Mouse (Mus musculus) midbrain, embryonic 15.5 days (tissue): ENCODE measurements around the gene Fem1b. TPM values are rescaled to one million over a fixed set of nuclear protein-coding genes. Genes with fewer than 3 reads are reported as not detected.

Source experiments
- ATAC-seq: fragments of 200-750 bp; cut with Nextera tagmentation; replicated peaks from 2 replicates; pipeline ENCODE4 v1.8.0; 2017; ENCODE audit warnings: moderate TSS enrichment
- H3K27ac ChIP-seq: fragments of 300-500 bp; sonication (generic); 2 replicates; pipeline ENCODE4 v1.5.1; 2015; ENCODE audit warnings: mild to moderate bottlenecking, inconsistent platforms
- H3K27me3 ChIP-seq: fragments of 300-500 bp; sonication (generic); replicated peaks from 2 replicates; pipeline ENCODE4 v1.6.1; 2015; ENCODE audit warnings: inconsistent platforms
- H3K36me3 ChIP-seq: fragments of 300-500 bp; sonication (generic); replicated peaks from 2 replicates; pipeline ENCODE4 v1.6.1; 2015; ENCODE audit warnings: inconsistent platforms
- H3K4me1 ChIP-seq: fragments of 300-500 bp; sonication (generic); 2 replicates; pipeline ENCODE4 v1.6.1; 2015; ENCODE audit warnings: inconsistent platforms
- H3K4me2 ChIP-seq: fragments of 300-500 bp; sonication (generic); 2 replicates; pipeline ENCODE4 v1.6.1; 2015; ENCODE audit warnings: inconsistent platforms, mild to moderate bottlenecking, moderate library complexity
- H3K4me3 ChIP-seq: fragments of 300-500 bp; sonication (generic); 2 replicates; pipeline ENCODE4 v1.5.1; 2015; ENCODE audit warnings: mild to moderate bottlenecking, inconsistent platforms
- H3K9ac ChIP-seq: fragments of 300-500 bp; sonication (generic); 2 replicates; pipeline ENCODE4 v1.6.1; 2015; ENCODE audit warnings: mild to moderate bottlenecking, inconsistent platforms
- H3K9me3 ChIP-seq: fragments of 300-500 bp; sonication (generic); 2 replicates; pipeline ENCODE4 v1.6.1; 2016; ENCODE audit warnings: inconsistent platforms
- WGBS: fragments of 180-500 bp; shearing (Covaris S2); methylation state at CpG from one replicate; pipeline ENCODE4 v1.1.7; 2015; ENCODE audit warnings: mixed read lengths; 5-methylcytosine and 5-hydroxymethylcytosine counted together
- polyA plus RNA-seq: library from polyadenylated mRNA; unstranded; fragments of >200 nt; fragmentation: Nextera tagmentation; extraction: Ambion mirVana; gene quantifications from 2 replicates; pipeline ENCODE4 v1.2.1, GENCODE M21; 2015

Gene Fem1b
- polyA plus RNA-seq, 1 experiment from 2014 or later, result 67.0 TPM

DNA sequence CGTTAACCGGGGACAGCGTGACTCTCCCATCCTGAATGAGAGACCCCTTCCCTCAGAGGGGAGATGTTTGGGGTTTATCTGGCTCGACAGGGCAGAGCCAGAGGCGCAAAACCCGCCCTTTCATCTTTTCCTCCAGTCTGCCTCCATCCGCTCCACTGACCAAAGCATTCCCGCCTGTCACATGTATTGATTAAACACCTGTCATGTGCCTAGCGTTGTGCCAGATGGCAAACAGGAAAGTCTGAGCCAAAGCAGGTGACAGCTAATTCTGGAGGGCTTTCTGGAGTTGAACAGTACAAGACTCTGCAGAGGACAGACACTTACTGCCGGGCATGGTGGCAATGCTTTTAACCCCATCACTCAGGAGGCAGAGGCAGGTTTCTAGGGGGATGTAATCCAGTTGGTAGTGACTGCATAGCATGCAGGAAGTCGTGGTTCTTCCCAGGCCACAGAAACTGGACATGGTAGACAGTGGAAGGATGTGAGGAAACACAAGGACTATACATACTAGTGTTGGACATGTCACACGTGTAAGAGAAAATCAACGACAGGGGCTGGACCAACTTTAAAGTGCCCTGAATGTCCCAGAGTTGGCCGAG, 27.5 kb upstream of the Fem1b start:
- no peaks in the 10 kb centered on the region for H3K9me3 ChIP-seq
- peak overlapping the region; percentile 83 for H3K9ac ChIP-seq
- peak; percentile 32; the same call in 1 of the 2 replicates for ATAC-seq
- no peaks in the 10 kb centered on the region for H3K36me3 ChIP-seq
- 14% methylated on average over 14 of the region's 14 CpGs for WGBS
- H3K4me2 ChIP-seq, result peak overlapping the region; percentile 78
- peak overlapping the region; percentile 76 for H3K27ac ChIP-seq
- peaks cover 15% of the 10 kb centered on the region for H3K4me1 ChIP-seq
- H3K4me3 ChIP-seq, result peak overlapping the region; percentile 72
- no peaks in the 10 kb centered on the region for H3K27me3 ChIP-seq

DNA sequence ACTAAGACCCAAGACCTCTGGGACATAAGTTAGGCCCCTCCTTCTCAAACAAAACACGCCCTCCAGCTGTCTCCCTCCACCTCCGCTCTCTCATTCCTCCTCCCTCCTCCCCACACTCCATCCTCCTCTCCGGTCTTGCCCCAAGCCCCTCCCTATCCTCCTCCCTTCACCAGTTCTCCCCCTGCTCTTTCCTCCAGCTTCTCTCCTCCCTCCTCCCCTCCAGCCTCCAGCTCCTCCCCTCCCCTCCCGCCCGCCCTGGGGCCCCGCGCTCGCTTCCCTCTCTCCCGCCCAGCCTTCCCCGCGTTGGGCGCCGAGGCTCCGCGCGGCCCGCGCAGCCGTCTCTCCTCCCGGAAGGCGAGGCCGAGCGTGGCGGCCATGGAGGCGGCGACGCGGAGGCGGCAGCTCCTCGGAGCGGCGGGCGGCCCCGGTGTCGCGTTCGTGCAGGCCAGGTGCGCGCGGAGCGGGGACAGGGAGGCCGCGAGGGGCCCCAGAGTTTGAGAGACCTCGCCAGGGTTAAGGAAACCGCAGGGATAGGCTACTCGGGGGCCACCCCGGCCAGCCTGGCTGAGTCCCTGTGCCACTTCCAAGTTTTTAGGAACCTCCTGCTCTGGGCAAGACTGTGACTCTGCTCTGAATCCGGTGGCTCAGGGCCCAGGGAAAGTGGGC, 26.9 kb upstream of the Fem1b start, which contains the start of gene Cln6:
Cln6 (plus strand) TSS at position 280 of the 666 bp plus-strand sequence.
- peak within 1 kb of the TSS; percentile 76 for H3K27ac ChIP-seq
- H3K27me3 ChIP-seq, result no peaks in the 10 kb centered on the region
- H3K4me2 ChIP-seq, result peak within 1 kb of the TSS; percentile 78
- ATAC-seq, result peak; percentile 82
- peak within 1 kb of the TSS; percentile 83 for H3K9ac ChIP-seq
- WGBS, result under 1% methylated on average over 42 of the region's 48 CpGs
- H3K9me3 ChIP-seq, result no peaks in the 10 kb centered on the region
- no peaks in the 10 kb centered on the region for H3K36me3 ChIP-seq
- H3K4me1 ChIP-seq, result peaks cover 15% of the 10 kb centered on the region
- peak within 1 kb of the TSS; percentile 72 for H3K4me3 ChIP-seq

DNA sequence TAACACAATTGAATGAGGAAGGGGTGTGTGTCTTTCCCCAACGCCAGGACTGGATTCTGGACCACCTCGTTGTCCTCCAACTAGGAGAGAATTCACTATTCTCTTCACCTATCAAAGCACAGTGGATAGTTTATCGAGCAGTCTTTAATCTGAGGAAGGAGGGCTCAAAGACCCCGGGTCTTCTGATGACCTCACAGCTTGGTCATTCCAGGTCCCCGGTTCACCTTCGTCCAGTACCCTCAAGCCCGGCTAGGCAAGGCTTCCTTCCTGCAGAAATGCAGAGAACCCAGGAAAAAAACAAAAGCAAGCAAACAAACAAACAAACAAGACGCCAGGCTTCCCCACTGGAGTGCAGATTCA, 26.4 kb upstream of the Fem1b start:
- peak; percentile 31 for ATAC-seq

GRCm38 (mm10) chr9:62837611-62838010, 25.9 kb upstream of the Fem1b start:
- no peaks in the 10 kb centered on the region for H3K27me3 ChIP-seq
- H3K27ac ChIP-seq, result 0 out of 2 replicates have a peak overlapping the region, but pooled peaks have one; percentile 76
- ATAC-seq, result no peak

More for the DNA sequence above, 26.4 kb upstream of the Fem1b start:
- Histone ChIP-seq H3K27me3 (no peaks in the 10 kb centered on the region), H3K9ac (peak overlapping the region; percentile 83; the same call in 1 of the 2 replicates), H3K27ac (0 out of 2 replicates have a peak overlapping the region, but pooled peaks have one; percentile 76), H3K36me3 (no peaks in the 10 kb centered on the region), H3K4me3 (peak overlapping the region; percentile 72), H3K4me1 (peaks cover 15% of the 10 kb centered on the region), H3K4me2 (peak overlapping the region; percentile 78), H3K9me3 (no peaks in the 10 kb centered on the region)
- 15% methylated on average over 8 of the region's 8 CpGs for WGBS

GRCm38 (mm10) chr9:62835705-62836446, 24.1 kb upstream of the Fem1b start:
- H3K36me3 ChIP-seq, result no peaks in the 10 kb centered on the region
- H3K9me3 ChIP-seq, result no peaks in the 10 kb centered on the region
- no peak overlapping the region for H3K4me2 ChIP-seq
- H3K4me3 ChIP-seq, result no peak overlapping the region
- no peak overlapping the region for H3K9ac ChIP-seq
- 43% methylated on average over 4 of the region's 4 CpGs for WGBS
- peaks cover 15% of the 10 kb centered on the region for H3K4me1 ChIP-seq
- ATAC-seq, result no peak
- no peak overlapping the region for H3K27ac ChIP-seq
- no peaks in the 10 kb centered on the region for H3K27me3 ChIP-seq

More at GRCm38 (mm10) chr9:62837611-62838010, 25.9 kb upstream of the Fem1b start:
- no peaks in the 10 kb centered on the region for H3K9me3 ChIP-seq
- no peak overlapping the region for H3K4me2 ChIP-seq
- H3K36me3 ChIP-seq, result no peaks in the 10 kb centered on the region
- H3K4me3 ChIP-seq, result no peak overlapping the region
- 68% methylated on average over 3 of the region's 3 CpGs for WGBS
- peaks cover 15% of the 10 kb centered on the region for H3K4me1 ChIP-seq
- H3K9ac ChIP-seq, result no peak overlapping the region

GRCm38 (mm10) chr9:62834906-62835305, 23.2 kb upstream of the Fem1b start:
- WGBS, result 86% methylated on average over 5 of the region's 5 CpGs
- H3K4me3 ChIP-seq, result no peak overlapping the region

GRCm38 (mm10) chr9:62829877-62830276, 18.1 kb upstream of the Fem1b start:
- 81% methylated on average over 6 of the region's 6 CpGs for WGBS
- no peaks in the 10 kb centered on the region for H3K36me3 ChIP-seq
- H3K27me3 ChIP-seq, result no peaks in the 10 kb centered on the region
- H3K4me3 ChIP-seq, result no peak overlapping the region
- peaks cover 31% of the 10 kb centered on the region for H3K4me1 ChIP-seq
- H3K4me2 ChIP-seq, result no peak overlapping the region
- H3K9me3 ChIP-seq, result no peaks in the 10 kb centered on the region
- H3K27ac ChIP-seq, result no peak overlapping the region
- no peak for ATAC-seq
- H3K9ac ChIP-seq, result no peak overlapping the region

More at GRCm38 (mm10) chr9:62834906-62835305, 23.2 kb upstream of the Fem1b start:
- Histone ChIP-seq H3K4me1 (peaks cover 15% of the 10 kb centered on the region), H3K27ac (no peak overlapping the region), H3K9me3 (no peaks in the 10 kb centered on the region), H3K4me2 (no peak overlapping the region), H3K36me3 (no peaks in the 10 kb centered on the region), H3K9ac (no peak overlapping the region), H3K27me3 (no peaks in the 10 kb centered on the region)
- no peak for ATAC-seq

GRCm38 (mm10) chr9:62828662-62829086, 16.9 kb upstream of the Fem1b start:
- H3K27me3 ChIP-seq, result no peaks in the 10 kb centered on the region
- peak overlapping the region; percentile 3; the same call in 1 of the 2 replicates for H3K9ac ChIP-seq
- H3K4me1 ChIP-seq, result peaks cover 31% of the 10 kb centered on the region
- H3K27ac ChIP-seq, result peak overlapping the region; percentile 51
- peak overlapping the region; percentile 51 for H3K4me2 ChIP-seq
- peak overlapping the region; percentile 41 for H3K4me3 ChIP-seq
- ATAC-seq, result peak; percentile 90
- 0% methylated on average over 23 of the region's 23 CpGs for WGBS
- no peaks in the 10 kb centered on the region for H3K9me3 ChIP-seq
- no peaks in the 10 kb centered on the region for H3K36me3 ChIP-seq

DNA sequence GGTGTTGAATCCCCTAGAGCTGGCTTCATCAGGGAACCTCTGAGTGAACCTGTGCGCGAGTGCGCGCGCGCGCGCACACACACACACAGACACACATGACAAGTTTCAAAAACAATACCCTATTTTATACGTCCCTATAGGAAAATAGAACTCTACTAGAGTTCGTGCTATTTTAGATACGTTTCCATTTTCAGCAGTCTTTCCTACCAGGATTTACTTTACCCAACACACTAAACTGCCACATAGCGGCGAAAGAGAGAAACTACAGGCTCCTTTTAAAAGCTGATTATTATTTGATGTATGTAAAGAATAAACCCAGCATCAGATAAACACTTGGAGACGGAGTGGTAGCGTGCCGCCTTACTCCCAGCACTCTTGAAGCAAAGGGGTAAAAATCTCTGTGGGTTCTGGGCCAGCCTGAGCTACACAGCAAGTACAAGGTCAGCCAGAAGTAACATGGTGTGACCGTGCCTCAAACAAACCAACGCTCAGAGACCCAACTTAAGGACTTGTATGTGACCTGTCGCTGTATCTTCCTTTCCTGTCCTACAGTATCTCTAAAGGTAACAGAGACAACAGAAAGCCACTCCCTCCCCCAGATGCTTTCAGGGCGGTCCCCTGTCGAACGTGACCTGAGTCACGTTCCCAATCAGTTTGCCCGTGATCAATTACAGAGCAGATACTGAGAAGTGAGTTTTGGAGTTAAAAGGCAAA, 16.4 kb upstream of the Fem1b start:
- Histone ChIP-seq H3K4me3 (peak overlapping the region; percentile 41), H3K4me2 (peak overlapping the region; percentile 51), H3K36me3 (no peaks in the 10 kb centered on the region), H3K9ac (no peak overlapping the region; the same call in 1 of the 2 replicates), H3K9me3 (no peaks in the 10 kb centered on the region), H3K27me3 (no peaks in the 10 kb centered on the region), H3K27ac (peak overlapping the region; percentile 51), H3K4me1 (peaks cover 31% of the 10 kb centered on the region)
- WGBS, result 5% methylated on average over 24 of the region's 24 CpGs
- peak; percentile 5; the same call in 1 of the 2 replicates for ATAC-seq

- Histone ChIP-seq H3K4me3 (no peak overlapping the region), H3K4me1 (peaks cover 31% of the 10 kb centered on the region), H3K36me3 (no peaks in the 10 kb centered on the region), H3K27ac (peak overlapping the region; percentile 75), H3K4me2 (peak overlapping the region; percentile 21; the same call in 1 of the 2 replicates), H3K27me3 (no peaks in the 10 kb centered on the region), H3K9ac (no peak overlapping the region), H3K9me3 (no peaks in the 10 kb centered on the region)
- no peak for ATAC-seq
- WGBS, result 6% methylated on average over 7 of the region's 7 CpGs
Observed at GRCm38 (mm10) chr9:62826456-62826855, 14.7 kb upstream of the Fem1b start.

GRCm38 (mm10) chr9:62825791-62826393, 14.2 kb upstream of the Fem1b start:
- H3K4me2 ChIP-seq, result peak overlapping the region; percentile 21
- peak; percentile 21; the same call in 1 of the 2 replicates for ATAC-seq

More at GRCm38 (mm10) chr9:62825791-62826393, 14.2 kb upstream of the Fem1b start:
- Histone ChIP-seq H3K9me3 (no peaks in the 10 kb centered on the region), H3K36me3 (no peaks in the 10 kb centered on the region), H3K9ac (no peak overlapping the region), H3K4me1 (peaks cover 31% of the 10 kb centered on the region), H3K27ac (peak overlapping the region; percentile 75), H3K4me3 (no peak overlapping the region), H3K27me3 (no peaks in the 10 kb centered on the region)
- WGBS, result 8% methylated on average over 9 of the region's 9 CpGs
